Mouse (Mus musculus) neural tube, embryonic 14.5 days (tissue): ENCODE measurements around the gene Vmn2r83. TPM values are rescaled to one million over a fixed set of nuclear protein-coding genes. Genes with fewer than 3 reads are reported as not detected.
"Not testable (repeated sequence)": the region's sequence is repeated elsewhere in the genome, so short reads cannot be mapped to it uniquely, and the experiment has no call there.

ENCODE experiments used
- ATAC-seq: fragments of 200-750 bp; cut with Nextera tagmentation; 2 replicates; pipeline ENCODE4 v1.8.0; 2017; ENCODE audit warnings: low read depth, mild to moderate bottlenecking, moderate TSS enrichment, moderate library complexity
- H3K27ac ChIP-seq: fragments of 300-500 bp; sonication (generic); 2 replicates; pipeline ENCODE4 v1.5.1; 2014; ENCODE audit warnings: low read depth, mild to moderate bottlenecking, control low read depth, low read length, moderate library complexity, mixed read lengths
- H3K27me3 ChIP-seq: fragments of 300-500 bp; sonication (generic); 2 replicates; pipeline ENCODE4 v1.6.1; 2014; ENCODE audit warnings: low read length; ENCODE audit not compliant: control insufficient read depth, insufficient read depth
- H3K36me3 ChIP-seq: fragments of 300-500 bp; sonication (generic); 2 replicates; pipeline ENCODE4 v1.6.1; 2014; ENCODE audit warnings: low read length, mixed read lengths; ENCODE audit not compliant: control insufficient read depth, insufficient read depth
- H3K4me1 ChIP-seq: fragments of 300-500 bp; sonication (generic); 2 replicates; pipeline ENCODE4 v1.6.1; 2014; ENCODE audit warnings: low read length; ENCODE audit not compliant: control insufficient read depth, insufficient read depth
- H3K4me2 ChIP-seq: fragments of 300-500 bp; sonication (generic); 2 replicates; pipeline ENCODE4 v1.6.1; 2014; ENCODE audit warnings: mild to moderate bottlenecking, low read depth, low read length, control low read depth
- H3K4me3 ChIP-seq: fragments of 300-500 bp; sonication (generic); 2 replicates; pipeline ENCODE4 v1.5.1; 2014; ENCODE audit warnings: low read depth, low read length, control low read depth, mixed read lengths
- H3K9ac ChIP-seq: fragments of 300-500 bp; sonication (generic); replicated peaks from 2 replicates; pipeline ENCODE4 v1.6.1; 2014; ENCODE audit warnings: low read depth, mild to moderate bottlenecking, control low read depth, low read length, mixed read lengths
- H3K9me3 ChIP-seq: fragments of 300-500 bp; sonication (generic); 2 replicates; pipeline ENCODE4 v1.6.1; 2016; ENCODE audit warnings: low read length; ENCODE audit not compliant: control insufficient read depth
- WGBS: fragments of 180-500 bp; shearing (Covaris S2); extraction: QIAGEN DNeasy Blood & Tissue Kit; methylation state at CpG from one replicate; pipeline ENCODE4 v1.1.7; 2014; 5-methylcytosine and 5-hydroxymethylcytosine counted together
- polyA plus RNA-seq: library from polyadenylated mRNA; unstranded; fragments of >200 nt; fragmentation: Nextera tagmentation; extraction: Ambion mirVana; gene quantifications from 2 replicates; pipeline ENCODE4 v1.2.1, GENCODE M21; 2014

The Vmn2r83 gene
- not detected in 2 replicates for polyA plus RNA-seq

GRCm38 (mm10) chr10:79468431-79468830, at the start of gene Vmn2r83:
Gene Vmn2r83 (plus strand): TSS chr10:79468731.
- no peaks in the 10 kb centered on the region for H3K9me3 ChIP-seq
- H3K27me3 ChIP-seq, result no peaks in the 10 kb centered on the region
- H3K36me3 ChIP-seq, result no peaks in the 10 kb centered on the region
- H3K4me3 ChIP-seq, result no peak within 1 kb of the TSS
- H3K27ac ChIP-seq, result no peak within 1 kb of the TSS
- H3K4me1 ChIP-seq, result no peaks in the 10 kb centered on the region
- ATAC-seq, result no peak
- no peak within 1 kb of the TSS for H3K4me2 ChIP-seq
- H3K9ac ChIP-seq, result no peak within 1 kb of the TSS

- H3K27ac ChIP-seq, H3K4me3 ChIP-seq, H3K4me2 ChIP-seq, H3K9me3 ChIP-seq, H3K36me3 ChIP-seq, H3K9ac ChIP-seq, H3K27me3 ChIP-seq, ATAC-seq, H3K4me1 ChIP-seq: not testable (repeated sequence)
- WGBS, result 86% methylated on average over 23 of the region's 23 CpGs
Observed at GRCm38 (mm10) chr10:79435141-79435820, 33.2 kb upstream of the Vmn2r83 start.

GRCm38 (mm10) chr10:79495886-79496285, 27.4 kb downstream of the Vmn2r83 start:
- no peaks in the 10 kb centered on the region for H3K36me3 ChIP-seq
- no peaks in the 10 kb centered on the region for H3K4me1 ChIP-seq
- no peak overlapping the region for H3K4me3 ChIP-seq
- no peak overlapping the region for H3K27ac ChIP-seq
- H3K27me3 ChIP-seq, result no peaks in the 10 kb centered on the region
- no peak overlapping the region for H3K4me2 ChIP-seq
- H3K9me3 ChIP-seq, result no peaks in the 10 kb centered on the region
- WGBS, result 60% methylated on average over 3 of the region's 3 CpGs
- no peak for ATAC-seq
- H3K9ac ChIP-seq, result no peak overlapping the region

GRCm38 (mm10) chr10:79496701-79497288, 28.3 kb downstream of the Vmn2r83 start:
- no peak overlapping the region for H3K27ac ChIP-seq
- no peaks in the 10 kb centered on the region for H3K27me3 ChIP-seq
- WGBS, result 60% methylated on average over 2 of the region's 2 CpGs
- ATAC-seq, result no peak
- no peaks in the 10 kb centered on the region for H3K4me1 ChIP-seq
- H3K36me3 ChIP-seq, result no peaks in the 10 kb centered on the region
- no peak overlapping the region for H3K4me3 ChIP-seq
- H3K4me2 ChIP-seq, result no peak overlapping the region
- H3K9ac ChIP-seq, result no peak overlapping the region
- no peaks in the 10 kb centered on the region for H3K9me3 ChIP-seq

- 63% methylated on average over 6 of the region's 6 CpGs for WGBS
- H3K4me3 ChIP-seq, result no peak overlapping the region
Observed at GRCm38 (mm10) chr10:79502830-79503644, 34.5 kb downstream of the Vmn2r83 start.

GRCm38 (mm10) chr10:79506709-79507108, 38.2 kb downstream of the Vmn2r83 start:
- 79% methylated on average over 2 of the region's 2 CpGs for WGBS
- Histone ChIP-seq H3K9me3 (no peaks in the 10 kb centered on the region), H3K9ac (no peak overlapping the region), H3K36me3 (no peaks in the 10 kb centered on the region), H3K4me3 (no peak overlapping the region), H3K4me1 (no peaks in the 10 kb centered on the region), H3K4me2 (no peak overlapping the region), H3K27me3 (no peaks in the 10 kb centered on the region), H3K27ac (no peak overlapping the region)
- no peak for ATAC-seq

More at GRCm38 (mm10) chr10:79502830-79503644, 34.5 kb downstream of the Vmn2r83 start:
- H3K4me2 ChIP-seq, result no peak overlapping the region
- no peak overlapping the region for H3K27ac ChIP-seq
- no peaks in the 10 kb centered on the region for H3K4me1 ChIP-seq
- no peak overlapping the region for H3K9ac ChIP-seq
- H3K27me3 ChIP-seq, result no peaks in the 10 kb centered on the region
- no peak for ATAC-seq
- H3K9me3 ChIP-seq, result no peaks in the 10 kb centered on the region
- H3K36me3 ChIP-seq, result no peaks in the 10 kb centered on the region

GRCm38 (mm10) chr10:79524433-79524832, 55.9 kb downstream of the Vmn2r83 start:
- Histone ChIP-seq H3K4me1 (no peaks in the 10 kb centered on the region), H3K27me3 (no peaks in the 10 kb centered on the region), H3K4me3 (no peak overlapping the region), H3K36me3 (no peaks in the 10 kb centered on the region), H3K9ac (no peak overlapping the region), H3K27ac (no peak overlapping the region), H3K9me3 (no peaks in the 10 kb centered on the region), H3K4me2 (no peak overlapping the region)
- ATAC-seq, result no peak
- 91% methylated on average over 1 of the region's 1 CpGs for WGBS

- H3K27ac ChIP-seq, result no peak overlapping the region
- H3K27me3 ChIP-seq, result no peaks in the 10 kb centered on the region
- H3K36me3 ChIP-seq, result no peaks in the 10 kb centered on the region
- 95% methylated on average over 8 of the region's 8 CpGs for WGBS
- no peak overlapping the region for H3K4me3 ChIP-seq
- no peak overlapping the region for H3K4me2 ChIP-seq
- H3K4me1 ChIP-seq, result no peaks in the 10 kb centered on the region
- no peak for ATAC-seq
- no peaks in the 10 kb centered on the region for H3K9me3 ChIP-seq
- no peak overlapping the region for H3K9ac ChIP-seq
Observed at GRCm38 (mm10) chr10:79525456-79526325, 57.2 kb downstream of the Vmn2r83 start.
